Mouse (Mus musculus): ENCODE results near the gene 9930104L06Rik. TPM values are rescaled to one million over a fixed set of nuclear protein-coding genes. Genes with fewer than 3 reads are reported as not detected.

9930104L06Rik gene
- 10 to 100 TPM in 1 of 2 experiments, 1 to 10 TPM in 1; 8.7 to 11.8 TPM for total RNA-seq (2023)

GRCm38 (mm10) chr4:124936613-124937471 is at the start of gene 9930104L06Rik:
Gene 9930104L06Rik (plus strand): TSS chr4:124937048.

GRCm38 (mm10) chr4:124939211-124939610 is 2.4 kb downstream of the 9930104L06Rik start, which contains the start of gene Cdca8:
Gene Cdca8 (minus strand): TSS chr4:124939311.

GRCm38 (mm10) chr4:124985671-124986602 is 49.1 kb downstream of the 9930104L06Rik start, which contains the start of gene Rspo1:
Gene Rspo1 (plus strand): TSS chr4:124986430.

Other genes with a start within 250 kb of the 9930104L06Rik start
- gene Utp11, start 243.4 kb upstream of the 9930104L06Rik start, total RNA-seq (2023) = 10 to 100 TPM; 17.9 to 22.3 TPM
- 1 to 10 TPM; 2.2 to 3.4 TPM for gene Fhl3, start 236.3 kb upstream of the 9930104L06Rik start, total RNA-seq (2023)
- 10 to 100 TPM; 29.2 to 33.0 TPM for gene Sf3a3, start 222.3 kb upstream of the 9930104L06Rik start, total RNA-seq (2023)
- gene Inpp5b, start 195.2 kb upstream of the 9930104L06Rik start, total RNA-seq (2023) = 10 to 100 TPM; 57.5 to 62.3 TPM
- 10 to 100 TPM; 30.2 to 33.9 TPM for gene Mtf1, start 134.9 kb upstream of the 9930104L06Rik start, total RNA-seq (2023)
- 10 to 100 TPM; 62.7 to 71.3 TPM for gene Yrdc, start 86.4 kb upstream of the 9930104L06Rik start, total RNA-seq (2023)
- gene 1110065P20Rik, start 85.9 kb upstream of the 9930104L06Rik start, total RNA-seq (2023) = 10 to 100 TPM in 1 of 2 experiments, 1 to 10 TPM in 1; 8.7 to 11.7 TPM
- gene Maneal, start 74.9 kb upstream of the 9930104L06Rik start, total RNA-seq (2023) = not detected
- gene Epha10, start 56.1 kb upstream of the 9930104L06Rik start, total RNA-seq (2023) = not detected
- 1 to 10 TPM; 2.6 to 3.4 TPM for gene Cdca8, start 2.3 kb downstream of the 9930104L06Rik start, total RNA-seq (2023)
- gene Rspo1, start 49.4 kb downstream of the 9930104L06Rik start, total RNA-seq (2023) = 1 to 10 TPM; 4.0 to 7.4 TPM
- gene Gnl2, start 79.5 kb downstream of the 9930104L06Rik start, total RNA-seq (2023) = 10 to 100 TPM; 53.5 to 59.6 TPM
- gene Dnali1, start 128.7 kb downstream of the 9930104L06Rik start, total RNA-seq (2023) = not detected
- gene Snip1, start 129.6 kb downstream of the 9930104L06Rik start, total RNA-seq (2023) = 10 to 100 TPM; 27.0 to 29.8 TPM
- gene Meaf6, start 148.1 kb downstream of the 9930104L06Rik start, total RNA-seq (2023) = 10 to 100 TPM; 45.6 to 48.9 TPM
- gene Zc3h12a, start 190.8 kb downstream of the 9930104L06Rik start, total RNA-seq (2023) = 100 to 1,000 TPM; 181 to 190 TPM

All from monocyte, adult 59 days (primary cell).